Mouse (Mus musculus): ENCODE results near the gene Clcf1.
"Not testable (repeated sequence)": the region's sequence is repeated elsewhere in the genome, so short reads cannot be mapped to it uniquely, and the experiment has no call there.

Gene Clcf1

DNA sequence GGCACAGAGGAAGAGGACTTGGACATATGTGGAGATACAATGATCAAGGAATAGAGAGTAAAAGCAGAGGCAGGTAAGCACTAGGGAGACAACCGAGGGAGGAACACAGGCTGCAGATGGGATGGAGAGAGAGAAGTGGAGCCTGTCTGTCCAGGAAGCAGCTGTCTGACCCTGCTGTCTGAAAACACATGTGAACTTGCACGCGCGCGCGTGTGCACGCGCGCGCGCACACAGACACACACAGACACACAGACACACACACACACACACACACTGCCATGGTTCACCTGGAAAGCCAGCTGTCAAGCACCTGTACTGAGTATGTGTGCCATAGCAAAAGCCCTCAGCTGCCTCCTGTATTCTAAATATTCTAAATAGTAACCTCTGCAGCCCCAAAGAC is 4.3 kb downstream of the Clcf1 start:
- no peak for DNase-seq (ENCODE audit: low read depth)

DNA sequence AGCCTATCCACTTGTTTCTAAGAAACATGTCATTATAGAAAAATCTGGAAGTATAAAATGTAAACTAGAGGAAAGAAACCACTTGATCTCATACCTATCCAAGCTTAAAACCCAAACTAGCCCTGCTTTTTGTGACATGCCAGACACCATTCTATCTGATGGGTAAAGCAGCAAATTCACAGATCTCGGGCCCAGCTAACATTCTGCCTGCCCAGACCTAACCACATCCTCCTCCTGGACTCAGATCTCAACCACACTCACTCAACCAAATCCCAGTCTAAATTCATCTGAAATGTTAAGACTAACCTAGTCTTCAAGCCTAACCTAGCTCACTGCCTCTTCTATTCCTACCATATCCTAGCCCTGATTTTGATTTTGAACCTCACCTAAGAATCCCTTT is 4.7 kb downstream of the Clcf1 start:
- DNase-seq (ENCODE audit: low read depth): no peak

- DNase-seq (ENCODE audit: low read depth): no peak
Observed at GRCm38 (mm10) chr19:4219943-4220342, 5.9 kb downstream of the Clcf1 start.

GRCm38 (mm10) chr19:4220416-4220815 is 6.4 kb downstream of the Clcf1 start:
- DNase-seq (ENCODE audit: low read depth): no peak

DNA sequence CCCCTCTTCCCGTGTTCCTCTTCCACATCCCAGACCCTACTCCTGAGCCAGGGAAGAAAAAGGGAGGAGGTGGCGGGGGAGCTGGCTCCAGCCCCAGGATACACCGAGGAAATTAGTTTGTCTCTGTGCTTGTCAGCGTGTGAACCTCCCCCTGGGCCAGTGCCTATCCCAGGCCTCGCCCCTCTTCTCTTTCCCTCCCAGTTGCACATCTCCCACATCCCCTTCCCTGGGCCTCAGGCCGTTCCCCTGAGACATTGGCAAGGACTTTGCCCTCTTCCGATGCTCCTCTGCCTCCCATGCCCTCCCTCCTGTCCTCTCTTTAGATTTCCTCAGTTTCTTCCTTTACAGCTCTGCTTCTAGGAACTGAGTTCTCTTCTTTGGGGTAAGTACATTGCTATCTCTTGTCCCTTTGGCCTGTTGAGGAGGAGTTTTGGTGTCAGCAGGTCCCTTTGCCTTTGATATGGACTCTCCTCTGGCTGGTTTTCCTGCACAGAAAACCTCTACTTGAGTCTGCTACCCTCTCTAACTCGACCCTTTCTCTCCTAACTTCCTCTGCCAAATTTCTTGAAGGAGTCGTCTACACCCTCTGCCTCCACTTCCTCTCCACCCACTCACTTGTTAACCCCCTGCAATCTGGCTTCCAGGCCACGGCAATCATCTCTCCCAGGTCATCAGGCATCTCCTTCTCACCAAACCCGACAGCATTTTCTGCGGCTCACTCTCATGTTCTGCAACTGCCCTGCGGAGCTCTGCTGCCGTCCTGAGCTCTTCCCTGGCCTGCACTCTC is 7.1 kb downstream of the Clcf1 start:
- DNase-seq (ENCODE audit: low read depth): no peak

- DNase-seq (ENCODE audit: low read depth): no peak
Observed at GRCm38 (mm10) chr19:4222165-4222564, 8.1 kb downstream of the Clcf1 start.

GRCm38 (mm10) chr19:4226779-4227178 is 12.7 kb downstream of the Clcf1 start:
- DNase-seq (ENCODE audit: low read depth): no peak

- DNase-seq (ENCODE audit: low read depth): no peak
Observed at GRCm38 (mm10) chr19:4227446-4227845, 13.4 kb downstream of the Clcf1 start.

DNA sequence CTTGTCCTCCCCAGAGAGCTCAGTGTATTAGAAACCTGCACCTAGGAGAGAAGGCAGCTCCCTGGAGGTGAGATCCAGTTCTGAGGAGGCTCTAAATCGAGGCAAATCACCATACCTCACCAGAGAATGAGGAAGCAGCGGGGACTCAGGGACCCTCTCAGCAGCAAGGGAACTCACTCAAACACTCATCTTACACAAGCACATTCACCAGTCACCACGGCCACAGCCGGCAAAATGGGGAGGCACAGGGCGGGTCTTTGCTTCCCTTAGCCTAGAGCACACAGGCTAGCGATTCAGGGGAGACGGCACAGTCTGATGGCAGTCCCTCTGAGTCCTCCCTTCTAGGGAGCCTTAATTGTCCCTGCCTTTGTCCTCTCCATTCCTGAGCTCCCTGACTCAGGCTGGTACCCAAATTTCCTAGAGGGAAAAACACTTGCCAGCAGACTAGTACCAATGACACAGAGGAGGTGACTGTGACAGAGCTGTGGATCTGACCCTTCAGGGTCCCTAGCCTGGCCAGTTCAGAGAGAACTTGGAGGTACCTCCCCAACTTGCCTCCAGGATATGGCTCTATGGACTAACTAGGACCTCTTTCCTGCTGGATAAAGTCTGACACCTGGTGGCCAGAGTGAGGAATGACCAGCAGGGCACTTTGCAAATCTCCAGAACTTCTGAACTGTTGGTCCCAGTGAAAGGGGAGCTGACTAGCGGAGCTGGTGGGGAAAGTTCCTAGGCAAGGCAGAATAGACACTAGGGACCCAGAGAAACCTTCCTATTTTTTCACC is 14.0 kb downstream of the Clcf1 start:
- no peak for DNase-seq (ENCODE audit: low read depth)

DNA sequence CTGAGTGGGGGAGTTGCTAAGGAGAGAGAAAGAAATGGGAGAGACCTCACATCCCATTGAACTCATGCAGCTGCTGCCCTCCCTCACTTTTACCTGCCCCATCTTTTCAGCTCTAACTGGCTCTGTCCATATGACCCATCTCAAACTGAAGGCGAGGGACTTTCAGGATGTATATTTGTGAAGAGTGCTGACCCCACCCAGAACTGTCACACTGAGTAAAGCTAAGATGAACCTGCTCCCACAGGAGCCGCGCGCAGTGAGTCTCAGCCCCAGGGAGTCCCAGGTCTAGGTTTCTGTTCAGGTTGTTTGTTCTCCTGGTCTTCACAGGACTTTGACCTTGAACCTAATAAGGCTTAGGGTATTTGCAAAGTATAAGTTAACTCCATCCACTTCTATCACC is 14.9 kb downstream of the Clcf1 start:
- DNase-seq (ENCODE audit: low read depth): no peak

DNA sequence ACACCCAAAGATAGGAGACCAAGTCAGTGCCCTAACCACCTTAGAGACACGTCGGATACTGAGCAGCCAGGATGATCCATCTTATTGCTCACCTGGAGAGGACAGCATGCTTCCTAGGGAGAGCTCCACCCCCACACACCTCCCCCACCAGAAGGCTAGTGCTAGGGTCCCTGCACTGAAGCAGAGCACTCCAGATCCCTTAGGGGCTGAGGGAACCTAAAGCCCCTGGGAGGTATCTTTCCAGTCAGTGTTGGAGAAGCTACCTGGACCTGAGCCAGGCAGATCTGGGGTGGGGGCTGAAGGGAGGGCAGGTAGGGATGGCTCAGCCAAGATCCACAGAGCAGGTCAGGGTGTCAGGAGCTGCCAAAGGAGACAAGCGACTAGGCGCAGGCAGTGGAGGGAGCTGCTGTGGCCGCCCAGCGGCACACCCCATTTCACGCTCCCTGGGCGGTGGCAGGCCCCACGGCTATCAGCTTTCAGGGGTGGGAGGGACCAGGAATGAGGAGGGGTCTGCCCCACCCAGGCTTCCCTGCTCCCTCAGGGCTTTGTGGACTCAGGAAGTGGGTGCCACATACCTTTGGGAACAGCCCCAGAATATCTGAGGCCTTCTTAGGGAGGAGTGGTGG is 15.5 kb downstream of the Clcf1 start:
- no peak for DNase-seq (ENCODE audit: low read depth)

GRCm38 (mm10) chr19:4230415-4230814 is 16.4 kb downstream of the Clcf1 start:
- DNase-seq (ENCODE audit: low read depth): peak; percentile 77

- peak; percentile 94 for DNase-seq (ENCODE audit: low read depth)
Observed at GRCm38 (mm10) chr19:4231253-4232185, 17.5 kb downstream of the Clcf1 start, which contains the start of gene Pold4. TSS of gene Pold4 (plus strand) at chr19:4231899.

- DNase-seq (ENCODE audit: low read depth): no peak
Observed at GRCm38 (mm10) chr19:4232186-4232572, 18.1 kb downstream of the Clcf1 start.

DNA sequence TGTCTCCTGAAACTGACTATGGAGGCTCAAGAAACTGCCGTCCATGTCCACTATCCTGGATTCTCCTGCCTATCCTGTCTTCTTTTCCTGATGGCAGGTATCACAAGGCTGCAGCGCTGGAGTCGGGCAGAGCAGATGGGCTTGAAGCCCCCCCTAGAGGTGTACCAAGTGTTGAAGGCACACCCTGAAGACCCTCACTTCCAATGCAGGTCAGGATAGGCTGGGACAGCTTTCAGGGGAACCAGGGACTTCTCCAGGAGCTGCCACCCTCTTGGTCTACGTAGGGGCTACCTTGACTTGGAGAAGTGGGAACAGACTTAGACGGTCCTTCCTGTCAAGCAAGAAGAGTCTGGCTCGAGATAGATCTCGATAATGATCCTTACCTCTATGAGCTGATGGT is 18.6 kb downstream of the Clcf1 start:
- no peak for DNase-seq (ENCODE audit: low read depth)

DNA sequence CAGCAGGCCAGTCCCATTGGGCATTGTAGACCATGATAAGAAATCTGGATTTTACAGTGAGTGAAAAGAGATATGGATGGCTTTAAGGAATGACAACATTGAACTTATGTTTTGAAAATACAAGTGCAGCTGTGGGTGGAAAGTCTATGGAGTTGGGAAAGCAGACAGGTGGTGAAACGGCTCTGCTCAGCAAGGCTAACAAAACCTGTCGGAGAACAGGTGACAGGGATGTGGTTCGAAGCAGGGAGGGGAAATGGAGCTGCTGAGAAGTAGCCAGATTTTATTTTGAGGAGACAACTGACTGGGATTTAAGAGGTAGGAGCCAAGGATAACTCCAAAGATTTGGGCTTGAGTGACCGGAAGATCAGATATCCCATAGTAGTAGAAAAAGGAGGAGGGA is 20.5 kb downstream of the Clcf1 start:
- no peak for DNase-seq (ENCODE audit: low read depth)

DNA sequence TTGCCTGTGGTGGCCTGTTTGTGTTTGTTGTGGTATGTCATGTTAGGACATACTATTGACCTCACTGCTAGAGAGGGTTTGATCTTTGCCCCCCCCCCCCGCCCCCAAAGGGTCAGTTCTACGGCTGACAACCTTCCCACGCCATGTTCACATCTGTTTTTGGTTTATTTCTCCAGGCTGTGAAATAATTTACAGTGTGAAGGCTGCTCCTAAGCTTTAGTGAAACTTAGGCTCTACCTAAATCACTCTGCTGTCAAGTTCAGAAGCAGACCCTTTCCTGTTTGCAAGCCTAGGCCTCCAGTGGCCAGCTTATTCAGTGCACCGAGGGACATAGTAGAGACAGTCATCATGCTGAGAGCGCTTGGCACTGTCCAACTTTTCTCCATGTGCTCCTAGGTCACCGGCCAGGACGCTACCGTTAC is 26.2 kb downstream of the Clcf1 start:
- no peak for DNase-seq (ENCODE audit: low read depth)

- DNase-seq (ENCODE audit: low read depth): no peak
Observed at GRCm38 (mm10) chr19:4242416-4242815, 28.4 kb downstream of the Clcf1 start.

GRCm38 (mm10) chr19:4244775-4245174 is 30.7 kb downstream of the Clcf1 start:
- DNase-seq (ENCODE audit: low read depth): no peak

DNA sequence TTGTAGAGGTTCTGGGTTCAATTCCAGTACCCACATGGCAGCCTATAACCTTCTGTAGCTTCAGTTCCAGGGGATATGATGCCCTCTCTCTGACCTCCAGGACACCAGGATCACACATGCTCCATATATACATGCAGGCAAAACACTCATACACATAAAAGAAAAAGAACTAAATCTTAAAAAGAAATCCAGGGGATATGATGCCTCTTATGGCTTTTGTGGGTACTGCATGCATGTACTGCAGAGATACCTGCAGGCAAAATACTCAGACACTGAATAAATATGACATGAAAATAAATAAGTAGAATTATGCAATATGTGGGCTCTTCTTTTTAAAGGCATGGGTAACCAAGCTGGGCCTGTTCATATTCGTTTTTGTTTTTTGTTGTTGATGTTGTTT is 33.0 kb downstream of the Clcf1 start:
- DNase-seq (ENCODE audit: low read depth): no peak

DNA sequence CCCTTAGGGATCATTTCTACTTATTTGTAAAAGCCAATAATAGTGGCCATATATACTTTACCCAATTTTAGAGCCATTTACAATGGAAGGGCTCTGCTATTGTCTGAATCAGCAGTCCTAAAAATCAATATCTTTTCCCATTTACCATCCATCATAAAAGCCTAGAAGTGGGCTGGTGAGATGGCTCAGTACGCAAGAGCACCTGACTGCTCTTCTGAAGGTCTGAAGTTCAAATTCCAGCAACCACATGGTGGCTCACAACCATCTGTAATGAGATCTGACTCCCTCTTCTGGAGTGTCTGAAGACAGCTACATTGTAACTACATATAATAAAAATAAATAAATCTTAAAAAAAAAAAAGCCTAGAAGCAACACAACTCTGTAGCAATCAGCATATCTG is 34.6 kb downstream of the Clcf1 start:
- DNase-seq (ENCODE audit: low read depth): not testable (repeated sequence)

DNA sequence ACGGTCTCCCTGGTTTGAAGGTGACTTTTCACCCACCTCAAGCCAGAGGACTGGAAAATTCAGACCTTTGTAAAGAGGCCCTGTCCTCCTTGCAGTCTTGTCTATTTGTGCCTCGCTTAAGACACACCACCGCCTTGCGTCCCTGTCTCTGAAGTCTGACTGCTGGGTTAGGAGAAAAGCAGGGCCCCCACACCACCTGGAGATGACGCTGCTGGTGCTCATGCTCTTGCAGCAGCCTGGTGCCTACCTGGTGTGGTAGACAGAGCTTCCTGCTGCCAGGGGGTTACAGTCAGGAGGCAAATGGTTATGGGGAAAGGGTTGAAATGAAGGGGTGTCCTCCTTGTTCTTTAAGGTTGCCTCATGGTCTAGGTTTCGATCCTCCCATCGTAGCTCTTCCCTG is 40.2 kb downstream of the Clcf1 start:
- no peak for DNase-seq (ENCODE audit: low read depth)
